Mouse (Mus musculus) 3T3-L1 (cell line): ENCODE data around the gene Tacr1.

Experiments
- DNase-seq: peaks from one replicate; pipeline ENCODE4 v3.0.0-alpha.2; 2015; ENCODE audit warnings: low read depth, low spot score

Gene Tacr1

DNA sequence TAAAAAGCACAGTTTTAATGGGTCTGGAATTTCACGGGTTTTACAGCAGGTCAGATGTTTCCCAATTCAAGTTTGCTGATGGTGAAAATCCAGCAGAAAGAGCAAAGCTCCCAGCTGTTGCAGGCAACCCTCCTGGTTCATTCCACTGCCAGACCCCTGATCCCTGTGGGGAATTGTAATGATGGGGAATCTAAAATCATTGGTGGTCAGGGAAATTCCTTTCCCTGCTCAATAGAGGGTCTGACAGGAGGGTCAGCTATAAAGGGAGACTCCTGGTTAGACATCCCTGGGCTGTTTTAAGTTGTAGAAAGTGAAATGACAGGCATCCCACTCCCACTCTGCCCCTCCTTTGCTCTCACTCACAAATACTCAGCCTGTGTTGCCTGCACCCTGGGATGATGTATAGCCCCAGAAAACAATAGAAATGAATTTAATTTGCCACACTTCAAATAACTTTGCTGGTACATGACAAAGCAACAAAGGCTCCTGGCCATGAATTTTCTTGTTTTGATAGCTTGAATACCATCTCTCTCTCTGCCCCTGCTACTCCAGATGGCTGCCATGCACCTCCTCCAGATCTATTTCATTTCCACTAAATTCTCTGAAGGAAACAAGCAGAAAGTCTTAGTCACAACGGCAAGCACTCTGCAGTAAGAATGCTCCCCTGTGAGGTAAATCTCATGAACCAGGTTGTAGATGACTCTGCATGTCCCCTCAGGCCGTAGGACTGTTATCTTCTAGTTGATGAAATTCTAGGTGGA, 123.2 kb downstream of the Tacr1 start:
- DNase-seq = no peak

DNA sequence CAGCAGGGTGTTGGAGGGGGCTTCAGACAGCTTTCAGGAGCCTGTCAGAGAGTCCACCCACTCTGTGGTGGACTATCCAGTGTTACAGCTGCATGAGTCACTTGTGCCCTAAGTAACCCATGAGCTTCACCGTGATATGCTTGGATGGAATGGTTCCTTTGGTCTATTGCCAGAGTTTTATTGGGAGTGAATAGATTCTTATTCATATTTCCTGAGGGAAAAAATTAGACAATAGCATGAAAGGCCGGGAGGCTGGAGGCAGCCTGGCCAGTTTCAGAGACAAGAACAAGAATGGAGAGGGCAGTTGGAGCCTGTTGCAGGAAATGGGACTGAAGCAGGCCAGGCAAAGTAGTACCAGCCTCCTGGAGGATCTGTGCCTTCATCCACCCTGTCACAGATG, 126.5 kb downstream of the Tacr1 start:
- peak; percentile 22 for DNase-seq

DNA sequence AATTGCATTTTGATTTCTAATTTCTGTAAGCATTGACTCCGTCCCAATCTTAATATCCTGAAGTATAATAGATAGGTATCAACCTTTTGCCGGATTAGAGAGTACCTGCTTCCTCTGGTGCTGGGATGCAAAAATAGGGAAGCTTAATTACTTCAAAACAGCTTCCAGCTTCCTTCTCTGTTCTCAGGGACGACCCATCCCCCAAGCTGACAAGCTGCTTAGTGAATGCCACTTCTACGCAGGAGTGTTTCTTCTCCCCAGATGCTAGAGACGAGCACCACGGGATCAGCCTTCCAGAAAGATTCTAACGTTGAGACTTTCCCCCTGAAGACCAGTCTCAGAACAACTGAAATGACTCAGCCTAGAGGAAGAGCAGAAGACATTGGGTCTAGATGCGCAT, 134.5 kb downstream of the Tacr1 start:
- DNase-seq = no peak

DNA sequence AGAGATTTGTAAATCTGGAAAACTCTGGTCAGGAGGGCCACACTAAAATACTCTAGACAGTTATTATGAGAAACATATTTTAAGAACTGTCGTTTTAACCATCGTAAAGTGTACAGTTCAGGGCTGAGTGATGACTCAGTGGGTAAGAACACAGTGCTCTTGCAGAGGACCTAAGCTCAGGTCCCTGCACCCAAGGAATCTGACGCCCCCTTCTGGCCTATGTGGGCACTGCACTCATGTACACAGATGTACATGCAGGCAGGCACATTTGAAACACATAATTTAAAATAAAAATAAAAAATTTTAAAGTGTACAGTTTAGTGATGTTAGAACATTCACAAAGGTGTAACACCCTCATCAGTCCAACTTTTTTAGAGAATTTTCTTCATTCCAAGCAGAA, 147.1 kb downstream of the Tacr1 start:
- peak; percentile 20 for DNase-seq

DNA sequence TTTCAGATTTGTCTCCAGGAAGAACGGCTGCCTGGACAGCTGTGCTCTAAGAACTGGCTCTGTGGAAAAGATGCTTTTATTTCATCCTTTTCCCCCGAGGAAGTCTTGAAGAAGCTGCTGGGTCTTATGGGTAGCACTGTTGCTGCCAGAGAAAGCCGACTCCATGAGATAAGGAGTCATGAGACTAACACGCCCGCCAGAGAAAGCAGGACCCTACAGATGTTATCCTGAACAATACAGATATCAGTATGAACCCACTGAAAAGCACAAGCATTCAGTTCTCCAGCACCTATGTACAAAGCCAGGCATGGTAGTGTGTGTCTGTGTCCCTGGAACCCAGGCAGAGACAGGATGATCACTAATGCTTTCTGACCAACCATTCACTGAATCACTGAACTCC, 173.3 kb downstream of the Tacr1 start:
- no peak for DNase-seq

DNA sequence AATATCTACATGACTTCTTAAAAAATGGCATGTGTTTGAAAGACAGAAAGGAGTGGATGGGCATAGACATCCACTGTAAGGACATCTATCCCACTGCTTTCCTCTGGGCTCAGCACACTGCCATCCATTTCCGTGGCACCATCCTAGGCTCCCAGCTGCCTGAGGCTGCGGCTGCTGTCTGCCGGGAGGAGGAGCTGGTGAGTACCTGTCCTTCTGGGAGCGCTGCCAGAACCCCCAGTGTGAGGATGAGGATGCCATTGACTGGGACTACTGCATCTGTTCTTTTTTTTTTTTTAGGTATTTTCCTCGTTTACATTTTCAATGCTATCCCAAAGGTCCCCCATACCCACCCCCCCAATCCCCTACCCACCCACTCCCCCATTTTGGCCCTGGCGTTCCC, 183.3 kb downstream of the Tacr1 start:
- no peak for DNase-seq

DNA sequence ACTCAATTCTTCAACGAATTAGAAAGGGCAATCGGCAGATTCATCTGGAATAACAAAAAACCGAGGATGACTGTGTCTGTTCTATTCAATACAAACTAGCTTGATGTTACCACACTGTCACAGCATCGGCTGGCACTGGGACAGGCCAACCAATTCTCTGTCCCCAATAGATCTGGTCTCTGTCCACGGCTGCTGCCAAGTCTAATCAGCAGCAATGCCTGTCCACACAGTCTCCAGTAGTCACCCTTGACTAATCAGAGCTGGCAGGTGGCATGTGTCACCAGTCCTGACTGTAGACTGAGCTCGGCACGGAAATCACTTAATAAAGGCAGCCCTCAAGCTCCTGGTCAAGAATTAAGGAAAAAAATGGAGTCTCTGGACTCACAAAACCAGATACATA, 187.3 kb downstream of the Tacr1 start:
- no peak for DNase-seq

DNA sequence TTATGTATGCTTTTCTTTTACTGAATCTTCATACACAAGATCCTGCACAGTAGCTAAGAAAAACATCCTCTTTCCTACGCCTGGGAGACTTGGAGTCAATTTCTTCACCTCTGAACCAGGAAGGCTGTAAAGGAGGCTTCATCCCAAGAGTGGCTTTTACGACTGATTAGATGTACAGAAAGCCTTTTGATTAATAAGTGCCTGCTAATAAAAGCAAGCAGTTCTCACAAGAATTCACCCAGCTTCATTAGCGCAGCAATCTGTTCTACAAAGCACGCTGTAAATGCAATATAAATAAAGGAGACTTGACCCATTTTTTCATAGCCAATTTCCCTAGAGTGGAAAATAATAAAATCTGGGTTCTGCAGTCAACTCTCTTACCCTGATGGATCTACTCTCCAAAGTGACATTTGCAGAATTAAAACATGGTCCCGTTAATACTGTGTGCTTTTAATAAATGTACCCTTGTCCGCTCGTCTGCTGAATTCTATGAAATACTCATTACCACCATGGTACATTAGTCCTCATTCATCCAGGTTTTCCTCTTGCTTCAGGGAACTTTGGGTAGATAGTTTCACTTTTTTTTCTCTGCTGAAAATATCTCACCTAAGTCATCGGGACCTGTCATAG, 193.4 kb downstream of the Tacr1 start:
- no peak for DNase-seq

DNA sequence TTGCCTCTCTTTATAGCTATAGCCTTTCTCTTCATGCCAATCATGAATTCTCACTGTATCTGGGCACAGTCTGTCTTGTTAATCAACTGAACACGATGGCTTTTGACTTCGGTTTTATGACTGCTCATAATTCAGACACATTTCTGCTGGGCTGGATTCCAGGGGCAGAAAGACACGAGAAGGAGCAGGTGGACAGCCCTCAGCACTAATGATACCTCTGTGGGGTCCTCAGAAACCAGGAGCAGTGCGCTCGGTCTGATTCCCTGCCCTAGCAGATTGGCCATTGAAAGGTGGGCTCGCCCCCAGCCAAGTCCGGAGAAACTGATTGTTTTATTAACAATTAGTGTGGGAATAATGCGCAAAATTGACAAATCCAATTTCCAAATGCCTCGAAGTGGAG, 201.1 kb downstream of the Tacr1 start:
- no peak for DNase-seq

DNA sequence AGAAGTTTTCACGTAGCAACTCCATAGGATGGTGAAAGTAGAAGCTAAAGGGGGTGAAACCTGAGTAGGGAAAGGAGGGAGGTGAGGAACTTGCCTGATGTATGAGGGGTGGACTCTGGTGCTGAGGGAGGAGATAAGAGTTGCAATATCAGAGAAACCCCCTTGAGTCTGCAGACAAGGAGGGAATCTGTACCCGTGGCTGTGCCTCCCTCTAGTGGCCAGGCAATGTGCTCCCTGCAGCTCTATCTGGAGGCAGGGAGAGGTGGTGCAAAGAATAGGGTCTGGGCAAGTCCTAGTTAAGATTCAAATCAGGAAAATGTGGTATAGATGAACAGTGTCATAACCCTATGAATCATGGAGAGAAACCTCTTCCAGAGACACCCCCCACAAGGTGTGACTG, 201.5 kb downstream of the Tacr1 start:
- peak; percentile 56 for DNase-seq

DNA sequence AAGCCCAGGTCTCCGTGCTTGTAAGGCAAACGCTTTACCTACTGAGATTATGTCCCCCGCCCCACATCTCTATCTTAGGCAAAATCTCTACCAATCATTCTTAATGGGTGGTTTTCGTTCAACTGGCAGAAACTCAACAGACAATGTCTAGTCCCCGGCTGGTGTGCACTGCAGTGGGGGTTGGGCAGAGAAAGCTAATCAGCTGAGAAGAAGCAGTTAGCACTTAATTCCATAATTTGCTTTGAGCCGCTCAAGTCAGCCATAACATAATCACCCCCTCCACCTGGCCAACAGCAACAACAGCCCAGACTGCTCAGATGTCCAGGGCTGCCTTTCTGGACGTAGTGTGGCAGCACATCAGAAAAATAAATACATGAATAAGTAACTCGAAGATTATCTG, 202.7 kb downstream of the Tacr1 start:
- no peak for DNase-seq

DNA sequence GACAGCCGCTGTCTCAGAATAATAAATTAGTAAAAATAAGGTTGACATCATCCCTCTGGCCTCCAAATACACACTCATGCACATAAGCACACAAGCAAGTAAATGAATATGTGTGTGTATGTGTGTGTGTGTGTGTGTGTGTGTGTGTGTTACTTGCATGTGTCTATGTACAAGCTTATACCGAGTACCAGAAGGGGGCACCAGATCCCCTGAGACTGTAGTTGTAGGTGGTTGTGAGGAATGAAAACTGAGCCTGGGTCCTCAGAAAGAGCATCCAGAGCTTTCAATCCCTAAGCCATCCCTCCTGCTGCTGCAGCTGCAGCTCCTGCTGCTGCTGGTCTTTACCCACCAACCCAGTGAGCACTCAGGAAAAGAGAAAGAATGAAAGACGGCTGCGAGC, 206.6 kb downstream of the Tacr1 start:
- no peak for DNase-seq

DNA sequence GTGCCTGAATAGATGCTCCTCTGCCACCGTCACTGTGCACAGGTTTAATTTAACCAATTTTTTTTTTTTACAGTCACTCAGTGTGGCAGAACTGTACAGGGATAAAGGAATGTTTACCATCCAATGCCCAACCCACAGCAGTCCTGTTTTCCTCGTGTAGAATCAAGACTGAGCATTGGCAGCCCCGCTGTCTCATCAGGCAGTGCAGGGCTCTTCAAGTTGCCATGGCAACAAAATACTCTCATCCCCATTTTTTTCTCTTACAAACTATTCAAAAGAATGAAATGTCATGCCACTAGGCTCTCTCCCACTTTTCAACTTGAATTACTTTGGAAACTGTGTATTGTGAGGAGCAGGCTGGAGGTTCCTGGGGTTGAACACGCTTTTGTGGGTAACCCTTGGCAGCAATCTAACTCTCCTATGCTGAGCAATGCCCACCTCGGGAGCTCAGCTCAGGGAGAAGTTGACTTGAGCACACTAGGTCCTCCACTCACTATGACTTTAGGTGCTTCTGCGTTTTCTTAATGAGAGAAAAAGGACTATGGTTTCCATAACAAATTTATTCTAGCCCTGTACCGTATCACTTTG, 207.3 kb downstream of the Tacr1 start:
- DNase-seq = no peak
